Mouse (Mus musculus) cortical plate, adult 2 months (tissue): Measurements from ENCODE around the gene Rnaseh2a. TPM values are rescaled to one million over a fixed set of nuclear protein-coding genes. Genes with fewer than 3 reads are reported as not detected.

Experiments
- H3K27ac ChIP-seq: fragments of 200-500 bp; 2 replicates; pipeline ENCODE4 v1.5.1; 2012; ENCODE audit warnings: low read length, control low read depth, inconsistent platforms; ENCODE audit not compliant: insufficient read depth
- H3K4me1 ChIP-seq: fragments of 200-500 bp; 2 replicates; pipeline ENCODE4 v1.6.1; 2011; ENCODE audit warnings: low read length; ENCODE audit not compliant: control insufficient read depth, insufficient read depth
- H3K4me3 ChIP-seq: fragments of 200-500 bp; 2 replicates; pipeline ENCODE4 v1.5.1; 2011; ENCODE audit warnings: mild to moderate bottlenecking, low read length, control low read depth; ENCODE audit not compliant: insufficient read depth
- CTCF ChIP-seq: fragments of 200-500 bp; IDR thresholded peaks from 2 replicates; pipeline ENCODE4 v1.5.1; 2011; ENCODE audit warnings: mild to moderate bottlenecking, control low read depth, low read length; ENCODE audit not compliant: insufficient read depth; ENCODE audit errors: extremely low read depth
- POLR2A ChIP-seq: fragments of 200-500 bp; IDR thresholded peaks from 2 replicates; pipeline ENCODE4 v1.6.1; 2011; ENCODE audit warnings: mild to moderate bottlenecking, low read length, control low read depth; ENCODE audit not compliant: insufficient read depth; ENCODE audit errors: extremely low read depth
- polyA plus RNA-seq: library from polyadenylated mRNA; depleted of rRNA; stranded (reverse); fragments of >200 nt; gene quantifications from 2 replicates; pipeline ENCODE4 v1.2.3, GENCODE M21; 2012

Gene Rnaseh2a
- polyA plus RNA-seq, 1 experiment: 37.7 TPM

GRCm38 (mm10) chr8:84918646-84919045 is 50.9 kb downstream of the Rnaseh2a start:
- H3K4me1 ChIP-seq: no peaks in the 10 kb centered on the region
- TF ChIP-seq POLR2A: no peak
- no peak for TF ChIP-seq CTCF
- H3K4me3 ChIP-seq: no peak overlapping the region
- no peak overlapping the region for H3K27ac ChIP-seq

- H3K27ac ChIP-seq: no peak overlapping the region
- H3K4me3 ChIP-seq: no peak overlapping the region
- TF ChIP-seq CTCF: no peak
- H3K4me1 ChIP-seq: 0 out of 2 replicates have a peak, but pooled peaks cover 2% of the 10 kb centered on the region
Measured at GRCm38 (mm10) chr8:84917781-84918180, 51.8 kb downstream of the Rnaseh2a start.

- H3K4me3 ChIP-seq: no peak overlapping the region
- H3K27ac ChIP-seq: no peak overlapping the region
- H3K4me1 ChIP-seq: 0 out of 2 replicates have a peak, but pooled peaks cover 2% of the 10 kb centered on the region
- no peak for TF ChIP-seq POLR2A
- TF ChIP-seq CTCF: no peak
Measured at GRCm38 (mm10) chr8:84915269-84915668, 54.3 kb downstream of the Rnaseh2a start.

GRCm38 (mm10) chr8:84913960-84914359 is 55.6 kb downstream of the Rnaseh2a start:
- Histone ChIP-seq H3K4me1 (0 out of 2 replicates have a peak, but pooled peaks cover 2% of the 10 kb centered on the region), H3K4me3 (no peak overlapping the region), H3K27ac (no peak overlapping the region)
- peak; percentile 23; the same call in 1 of the 2 replicates for TF ChIP-seq CTCF
- TF ChIP-seq POLR2A: no peak

GRCm38 (mm10) chr8:84913502-84913900 is 56.1 kb downstream of the Rnaseh2a start:
- no peak overlapping the region for H3K27ac ChIP-seq
- H3K4me1 ChIP-seq: 0 out of 2 replicates have a peak, but pooled peaks cover 2% of the 10 kb centered on the region
- H3K4me3 ChIP-seq: peak overlapping the region; percentile 8; the same call in 1 of the 2 replicates
- no peak for TF ChIP-seq POLR2A
- no peak for TF ChIP-seq CTCF

- Histone ChIP-seq H3K27ac (no peak overlapping the region), H3K4me1 (0 out of 2 replicates have a peak, but pooled peaks cover 2% of the 10 kb centered on the region), H3K4me3 (peak overlapping the region; percentile 8; the same call in 1 of the 2 replicates)
- no peak for TF ChIP-seq POLR2A
- TF ChIP-seq CTCF: no peak
Measured at GRCm38 (mm10) chr8:84912895-84913501, 56.6 kb downstream of the Rnaseh2a start.

- H3K4me3 ChIP-seq: no peak overlapping the region
- H3K27ac ChIP-seq: no peak overlapping the region
Measured at GRCm38 (mm10) chr8:84912391-84912790, 57.2 kb downstream of the Rnaseh2a start.

GRCm38 (mm10) chr8:84911854-84912253 is 57.7 kb downstream of the Rnaseh2a start:
- H3K4me1 ChIP-seq: 0 out of 2 replicates have a peak, but pooled peaks cover 2% of the 10 kb centered on the region
- H3K4me3 ChIP-seq: no peak overlapping the region
- no peak overlapping the region for H3K27ac ChIP-seq
- TF ChIP-seq CTCF (no peak), POLR2A (no peak)

More at GRCm38 (mm10) chr8:84912391-84912790, 57.2 kb downstream of the Rnaseh2a start:
- TF ChIP-seq POLR2A: no peak
- TF ChIP-seq CTCF: no peak
- H3K4me1 ChIP-seq: 0 out of 2 replicates have a peak, but pooled peaks cover 2% of the 10 kb centered on the region

- no peak overlapping the region for H3K27ac ChIP-seq
- TF ChIP-seq CTCF (no peak), POLR2A (no peak)
- H3K4me1 ChIP-seq: 0 out of 2 replicates have a peak, but pooled peaks cover 2% of the 10 kb centered on the region
- no peak overlapping the region for H3K4me3 ChIP-seq
Measured at GRCm38 (mm10) chr8:84910551-84910950, 59.0 kb downstream of the Rnaseh2a start.

GRCm38 (mm10) chr8:84909949-84910348 is 59.6 kb downstream of the Rnaseh2a start:
- H3K4me3 ChIP-seq: no peak overlapping the region
- no peak overlapping the region for H3K27ac ChIP-seq
- H3K4me1 ChIP-seq: 0 out of 2 replicates have a peak, but pooled peaks cover 2% of the 10 kb centered on the region
- no peak for TF ChIP-seq CTCF
- TF ChIP-seq POLR2A: no peak
